Mouse (Mus musculus) cerebellum, adult 18-20 months (tissue): ENCODE results near the gene Ripply3.

ENCODE experiments used
- DNase-seq, 2 experiments: peaks; one replicate each; pipeline ENCODE4 v3.0.0; 2021

Ripply3 gene

GRCm38 (mm10) chr16:94360578-94361350 is 32.5 kb downstream of the Ripply3 start:
- DNase-seq, result no peak

DNA sequence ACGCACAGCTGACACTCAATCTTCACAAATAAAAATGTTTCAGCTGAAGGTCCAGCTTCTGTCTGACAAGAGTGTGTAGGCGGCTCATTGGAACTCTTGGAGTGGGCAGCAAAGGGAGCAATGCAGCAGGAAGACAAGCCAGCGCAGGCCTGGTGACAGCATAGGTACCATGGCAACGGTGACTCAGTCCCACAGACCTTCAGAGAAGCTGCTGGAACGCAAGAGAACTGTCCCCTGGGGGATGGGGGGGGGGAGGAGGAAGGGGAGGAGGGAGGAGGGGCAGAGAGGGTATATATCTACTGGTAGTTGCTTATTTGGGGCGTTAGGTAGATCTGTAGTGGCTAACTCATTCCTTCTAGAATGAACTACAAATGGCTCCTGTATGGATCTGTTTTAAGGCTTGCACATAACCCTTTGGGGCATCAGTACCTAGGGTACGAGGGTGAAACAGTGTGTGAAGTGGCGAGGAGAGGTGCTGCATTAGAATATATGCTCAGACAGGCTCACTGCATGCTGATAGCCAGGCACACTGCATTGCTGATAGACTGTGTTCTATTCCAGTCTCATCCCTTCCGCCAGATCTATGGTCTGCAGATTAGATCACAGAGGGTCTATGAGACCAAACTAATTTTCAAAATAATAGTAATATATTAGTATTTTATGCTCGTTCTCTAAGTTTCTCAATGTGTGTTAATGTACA is 34.1 kb downstream of the Ripply3 start:
- DNase-seq, result peak; percentile 47 to 64

DNA sequence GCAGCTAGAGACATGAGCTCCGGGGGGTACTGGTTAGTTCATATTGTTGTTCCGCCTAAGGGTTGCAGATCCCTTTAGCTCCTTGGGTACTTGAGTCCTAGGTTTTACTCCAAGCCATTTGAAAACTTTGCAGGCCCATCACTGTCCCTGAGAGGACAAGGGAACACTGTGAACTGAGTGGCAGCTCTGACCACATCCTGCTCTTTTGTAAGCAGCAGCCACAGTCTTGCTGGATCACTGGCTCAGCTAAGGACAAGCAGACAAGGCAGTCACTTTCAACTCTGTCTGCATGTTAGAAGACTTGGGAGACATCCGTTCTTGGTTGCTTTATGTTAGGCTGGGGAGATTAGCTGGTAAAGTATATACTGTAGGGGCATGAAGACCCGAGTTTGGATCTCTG is 35.6 kb downstream of the Ripply3 start:
- no peak for DNase-seq

GRCm38 (mm10) chr16:94365435-94365834 is 37.2 kb downstream of the Ripply3 start:
- no peak for DNase-seq

- DNase-seq, result peak; percentile 16 to 54
Measured at GRCm38 (mm10) chr16:94369596-94370172, 41.5 kb downstream of the Ripply3 start.

GRCm38 (mm10) chr16:94370173-94370914 is 42.1 kb downstream of the Ripply3 start, which contains the start of gene Ttc3:
Ttc3 (plus strand) TSS chr16:94370618.
- DNase-seq, result peak; percentile 94 to 98

- DNase-seq, result peak in 1 of 2 experiments; percentile 68
Measured at GRCm38 (mm10) chr16:94370915-94371300, 42.7 kb downstream of the Ripply3 start.

GRCm38 (mm10) chr16:94371301-94371931 is 43.2 kb downstream of the Ripply3 start, which contains the start of gene Pigp:
Pigp (minus strand) TSS chr16:94371842.
- DNase-seq, result peak; percentile 68 to 76

- no peak for DNase-seq
Measured at GRCm38 (mm10) chr16:94379386-94379785, 51.2 kb downstream of the Ripply3 start.

GRCm38 (mm10) chr16:94383277-94383676 is 55.1 kb downstream of the Ripply3 start:
- no peak for DNase-seq
